Mouse (Mus musculus): Measurements from ENCODE around the gene Ssr1.

Gene Ssr1

GRCm38 (mm10) chr13:37942887-37943331, 51.1 kb downstream of the Ssr1 start:
- DNase-seq, result no peak

GRCm38 (mm10) chr13:37941950-37942886, 51.8 kb downstream of the Ssr1 start:
- DNase-seq, result no peak

- no peak for DNase-seq
Observed at GRCm38 (mm10) chr13:37941138-37941645, 52.8 kb downstream of the Ssr1 start.

GRCm38 (mm10) chr13:37940649-37941048, 53.4 kb downstream of the Ssr1 start:
- no peak for DNase-seq

GRCm38 (mm10) chr13:37940167-37940566, 53.9 kb downstream of the Ssr1 start:
- DNase-seq, result no peak

GRCm38 (mm10) chr13:37936351-37936750, 57.7 kb downstream of the Ssr1 start:
- DNase-seq, result no peak

- peak; percentile 12 for DNase-seq
Observed at GRCm38 (mm10) chr13:37934920-37935319, 59.1 kb downstream of the Ssr1 start.

- DNase-seq, result no peak
Observed at GRCm38 (mm10) chr13:37934075-37934474, 59.9 kb downstream of the Ssr1 start.

- DNase-seq, result no peak
Observed at GRCm38 (mm10) chr13:37931210-37931922, 62.7 kb downstream of the Ssr1 start.

- DNase-seq, result no peak
Observed at GRCm38 (mm10) chr13:37930621-37931020, 63.4 kb downstream of the Ssr1 start.

GRCm38 (mm10) chr13:37930091-37930490, 63.9 kb downstream of the Ssr1 start:
- DNase-seq, result no peak

GRCm38 (mm10) chr13:37929532-37929931, 64.5 kb downstream of the Ssr1 start:
- DNase-seq, result no peak

GRCm38 (mm10) chr13:37926394-37926793, 67.6 kb downstream of the Ssr1 start:
- no peak for DNase-seq

- no peak for DNase-seq
Observed at GRCm38 (mm10) chr13:37924461-37924948, 69.5 kb downstream of the Ssr1 start.

GRCm38 (mm10) chr13:37923643-37924460, 70.2 kb downstream of the Ssr1 start:
- no peak for DNase-seq

GRCm38 (mm10) chr13:37923091-37923490, 70.9 kb downstream of the Ssr1 start:
- DNase-seq, result no peak

GRCm38 (mm10) chr13:37920727-37921126, 73.3 kb downstream of the Ssr1 start:
- no peak for DNase-seq

GRCm38 (mm10) chr13:37919711-37920277, 74.2 kb downstream of the Ssr1 start:
- no peak for DNase-seq

- DNase-seq, result no peak
Observed at GRCm38 (mm10) chr13:37918336-37919261, 75.4 kb downstream of the Ssr1 start.

Measured in cerebellum, adult 9-10 months (tissue).